Mouse (Mus musculus) heart, postnatal 4 days (tissue): Measurements from ENCODE around the gene Lyrm4. TPM values are rescaled to one million over a fixed set of nuclear protein-coding genes. Genes with fewer than 3 reads are reported as not detected.

Experiments used
- total RNA-seq, 2 experiments: library from RNA; stranded (reverse); gene quantifications; 2 replicates each; pipeline ENCODE4 v1.2.3; 2021

Gene Lyrm4
- total RNA-seq, 2 experiments from 2014 or later, result 15.9 to 17.9 TPM

Other genes starting within 250 kb of the Lyrm4 start
- gene Rpp40, start 211.2 kb downstream of the Lyrm4 start, total RNA-seq, result 10 to 100 TPM in 1 of 2 experiments, 1 to 10 TPM in 1; 4.3 to 11.1 TPM
- gene Ppp1r3g, start 158.7 kb downstream of the Lyrm4 start, total RNA-seq, result 1 to 10 TPM; 2.0 to 2.5 TPM
- 10 to 100 TPM; 68.5 to 71.0 TPM for gene Fars2, start 114 bp downstream of the Lyrm4 start, total RNA-seq